Mouse (Mus musculus): ENCODE results near the gene Lrfn3. TPM values are rescaled to one million over a fixed set of nuclear protein-coding genes. Genes with fewer than 3 reads are reported as not detected.

The Lrfn3 gene
- polyA plus RNA-seq, 1 experiment from 2014 or later, result 7.2 TPM

DNA sequence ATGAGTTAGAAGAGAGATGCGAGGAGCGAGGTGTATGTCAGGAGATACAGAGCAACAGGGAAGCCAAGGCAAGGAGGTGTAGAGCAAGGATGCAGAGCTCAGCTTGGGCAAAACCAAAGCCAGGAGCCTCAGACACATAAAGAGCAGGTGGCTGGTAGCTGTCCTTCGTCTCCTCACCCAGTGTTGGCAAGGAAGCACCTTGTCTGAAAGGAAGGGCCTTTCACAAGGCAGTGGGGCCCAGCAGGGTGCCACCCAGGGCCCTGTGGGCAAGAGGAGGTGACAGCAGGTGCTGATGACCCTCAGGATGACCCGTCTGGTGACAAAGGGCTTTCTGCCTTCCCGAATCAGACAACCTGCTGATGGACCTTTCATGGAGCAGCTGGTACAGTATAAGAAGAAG is 28.0 kb downstream of the Lrfn3 start:
- ATAC-seq (replicated peaks; ENCODE audit: low FRiP score), result no peak
- no peak overlapping the region for H3K4me3 ChIP-seq (ENCODE audit: low read depth, low read length)
- no peak overlapping the region for H3K4me2 ChIP-seq (ENCODE audit: low read depth, low read length, severe bottlenecking)
- 0 out of 2 replicates have a peak, but pooled peaks cover 5% of the 10 kb centered on the region for H3K27me3 ChIP-seq (ENCODE audit: control insufficient read depth, insufficient read depth, low read length)
- H3K9me3 ChIP-seq (ENCODE audit: control insufficient read depth, low read length), result no peaks in the 10 kb centered on the region
- no peak overlapping the region for H3K9ac ChIP-seq (ENCODE audit: low read length)
- H3K4me1 ChIP-seq (replicated peaks; ENCODE audit: control insufficient read depth, insufficient read depth, low read length), result no peaks in the 10 kb centered on the region
- no peak overlapping the region for H3K27ac ChIP-seq (ENCODE audit: low read depth, low read length)
- 68% methylated on average over 5 of the region's 5 CpGs for WGBS
- no peak for DNase-seq (ENCODE audit: low spot score)
- H3K36me3 ChIP-seq (ENCODE audit: control insufficient read depth, insufficient read depth, low read length), result no peaks in the 10 kb centered on the region

DNA sequence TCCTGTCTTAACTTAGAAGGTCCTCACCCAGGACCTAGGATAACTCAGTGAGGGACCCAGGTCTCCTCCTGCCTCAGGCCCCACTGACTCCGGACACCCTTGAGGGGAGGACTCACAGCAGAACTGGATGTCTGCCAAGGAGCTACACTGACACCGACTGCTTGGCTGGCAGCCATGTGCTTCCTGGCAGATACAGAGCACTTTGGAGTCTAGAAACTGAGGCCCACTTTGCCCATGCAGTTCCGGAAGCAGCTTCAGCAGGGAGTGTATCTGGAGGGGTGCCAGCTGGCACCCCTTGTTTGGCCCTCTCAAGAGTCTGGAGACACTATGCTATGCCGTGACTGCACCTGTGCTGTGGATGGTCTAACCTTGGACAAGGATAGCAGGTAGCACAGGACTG is 29.1 kb downstream of the Lrfn3 start:
- ATAC-seq (replicated peaks; ENCODE audit: low FRiP score) (no peak), DNase-seq (ENCODE audit: low spot score) (no peak)
- 0 out of 2 replicates have a peak, but pooled peaks cover 5% of the 10 kb centered on the region for H3K27me3 ChIP-seq (ENCODE audit: control insufficient read depth, insufficient read depth, low read length)
- no peaks in the 10 kb centered on the region for H3K9me3 ChIP-seq (ENCODE audit: control insufficient read depth, low read length)
- H3K4me3 ChIP-seq (ENCODE audit: low read depth, low read length), result no peak overlapping the region
- no peaks in the 10 kb centered on the region for H3K36me3 ChIP-seq (ENCODE audit: control insufficient read depth, insufficient read depth, low read length)
- H3K4me2 ChIP-seq (ENCODE audit: low read depth, low read length, severe bottlenecking), result no peak overlapping the region
- WGBS, result 79% methylated on average over 4 of the region's 4 CpGs
- no peak overlapping the region for H3K27ac ChIP-seq (ENCODE audit: low read depth, low read length)
- H3K4me1 ChIP-seq (replicated peaks; ENCODE audit: control insufficient read depth, insufficient read depth, low read length), result no peaks in the 10 kb centered on the region
- H3K9ac ChIP-seq (ENCODE audit: low read length), result no peak overlapping the region

- no peak for ATAC-seq (replicated peaks; ENCODE audit: low FRiP score)
- 70% methylated on average over 18 of the region's 18 CpGs for whole genome bisulfite sequencing
Measured at GRCm38 (mm10) chr7:30332622-30333259, 29.8 kb downstream of the Lrfn3 start.

GRCm38 (mm10) chr7:30331887-30332286 is 30.7 kb downstream of the Lrfn3 start:
- DNase-seq (ENCODE audit: low spot score) (peak; percentile 87), ATAC-seq (replicated peaks; ENCODE audit: low FRiP score) (peak; percentile 91)
- Histone ChIP-seq H3K4me3 (ENCODE audit: low read depth, low read length) (no peak overlapping the region), H3K27ac (ENCODE audit: low read depth, low read length) (no peak overlapping the region), H3K4me2 (ENCODE audit: low read depth, low read length, severe bottlenecking) (peak overlapping the region; percentile 31; the same call in 1 of the 2 replicates), H3K4me1 (replicated peaks; ENCODE audit: control insufficient read depth, insufficient read depth, low read length) (no peaks in the 10 kb centered on the region), H3K36me3 (ENCODE audit: control insufficient read depth, insufficient read depth, low read length) (no peaks in the 10 kb centered on the region), H3K9ac (ENCODE audit: low read length) (no peak overlapping the region), H3K27me3 (ENCODE audit: control insufficient read depth, insufficient read depth, low read length) (0 out of 2 replicates have a peak, but pooled peaks cover 5% of the 10 kb centered on the region), H3K9me3 (ENCODE audit: control insufficient read depth, low read length) (no peaks in the 10 kb centered on the region)
- WGBS, result 5% methylated on average over 13 of the region's 13 CpGs

More at GRCm38 (mm10) chr7:30332622-30333259, 29.8 kb downstream of the Lrfn3 start:
- Histone ChIP-seq H3K27me3 (ENCODE audit: control insufficient read depth, insufficient read depth, low read length) (0 out of 2 replicates have a peak, but pooled peaks cover 5% of the 10 kb centered on the region), H3K4me2 (ENCODE audit: low read depth, low read length, severe bottlenecking) (no peak overlapping the region), H3K4me1 (replicated peaks; ENCODE audit: control insufficient read depth, insufficient read depth, low read length) (no peaks in the 10 kb centered on the region), H3K9me3 (ENCODE audit: control insufficient read depth, low read length) (no peaks in the 10 kb centered on the region), H3K27ac (ENCODE audit: low read depth, low read length) (no peak overlapping the region), H3K9ac (ENCODE audit: low read length) (no peak overlapping the region), H3K4me3 (ENCODE audit: low read depth, low read length) (no peak overlapping the region), H3K36me3 (ENCODE audit: control insufficient read depth, insufficient read depth, low read length) (no peaks in the 10 kb centered on the region)
- DNase-seq (ENCODE audit: low spot score), result no peak

GRCm38 (mm10) chr7:30328379-30328778 is 34.2 kb downstream of the Lrfn3 start:
- Histone ChIP-seq H3K4me2 (ENCODE audit: low read depth, low read length, severe bottlenecking) (no peak overlapping the region), H3K9me3 (ENCODE audit: control insufficient read depth, low read length) (no peaks in the 10 kb centered on the region; the same call in 1 of the 2 replicates), H3K27me3 (ENCODE audit: control insufficient read depth, insufficient read depth, low read length) (no peaks in the 10 kb centered on the region), H3K4me3 (ENCODE audit: low read depth, low read length) (no peak overlapping the region), H3K4me1 (replicated peaks; ENCODE audit: control insufficient read depth, insufficient read depth, low read length) (no peaks in the 10 kb centered on the region), H3K9ac (ENCODE audit: low read length) (no peak overlapping the region), H3K36me3 (ENCODE audit: control insufficient read depth, insufficient read depth, low read length) (no peaks in the 10 kb centered on the region), H3K27ac (ENCODE audit: low read depth, low read length) (no peak overlapping the region)
- ATAC-seq (replicated peaks; ENCODE audit: low FRiP score) (no peak), DNase-seq (ENCODE audit: low spot score) (no peak)
- 52% methylated on average over 10 of the region's 10 CpGs for WGBS

DNA sequence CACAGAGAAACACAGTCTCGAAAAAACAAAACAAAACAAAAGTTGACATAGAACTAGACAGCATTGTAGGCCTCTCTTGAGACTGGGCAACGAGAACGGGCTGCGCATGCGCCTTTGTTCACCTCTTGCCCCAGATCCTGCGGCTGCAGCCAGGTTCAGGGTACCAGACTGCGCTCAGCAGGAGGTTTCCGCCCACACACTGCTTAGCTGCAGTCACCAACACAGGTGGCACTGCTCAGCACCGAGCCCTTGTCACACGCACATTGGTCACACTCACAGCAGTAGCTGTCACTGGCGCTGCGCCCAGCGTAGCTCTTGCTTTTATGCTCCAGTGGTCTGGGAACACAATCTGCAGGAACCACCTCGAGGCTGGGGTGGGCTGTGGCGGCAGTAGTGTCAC is 35.4 kb downstream of the Lrfn3 start:
- Histone ChIP-seq H3K9ac (ENCODE audit: low read length) (no peak overlapping the region), H3K4me3 (ENCODE audit: low read depth, low read length) (no peak overlapping the region), H3K4me1 (replicated peaks; ENCODE audit: control insufficient read depth, insufficient read depth, low read length) (peaks cover 4% of the 10 kb centered on the region; the same call in 1 of the 2 replicates), H3K27me3 (ENCODE audit: control insufficient read depth, insufficient read depth, low read length) (no peaks in the 10 kb centered on the region), H3K9me3 (ENCODE audit: control insufficient read depth, low read length) (no peaks in the 10 kb centered on the region; the same call in 1 of the 2 replicates), H3K27ac (ENCODE audit: low read depth, low read length) (no peak overlapping the region), H3K36me3 (ENCODE audit: control insufficient read depth, insufficient read depth, low read length) (no peaks in the 10 kb centered on the region), H3K4me2 (ENCODE audit: low read depth, low read length, severe bottlenecking) (no peak overlapping the region)
- 71% methylated on average over 15 of the region's 15 CpGs for WGBS
- DNase-seq (ENCODE audit: low spot score) (no peak), ATAC-seq (replicated peaks; ENCODE audit: low FRiP score) (no peak)

GRCm38 (mm10) chr7:30326427-30326826 is 36.1 kb downstream of the Lrfn3 start:
- Histone ChIP-seq H3K36me3 (ENCODE audit: control insufficient read depth, insufficient read depth, low read length) (no peaks in the 10 kb centered on the region), H3K4me3 (ENCODE audit: low read depth, low read length) (no peak overlapping the region), H3K4me1 (replicated peaks; ENCODE audit: control insufficient read depth, insufficient read depth, low read length) (peaks cover 4% of the 10 kb centered on the region; the same call in 1 of the 2 replicates), H3K27me3 (ENCODE audit: control insufficient read depth, insufficient read depth, low read length) (no peaks in the 10 kb centered on the region), H3K9me3 (ENCODE audit: control insufficient read depth, low read length) (no peaks in the 10 kb centered on the region; the same call in 1 of the 2 replicates), H3K27ac (ENCODE audit: low read depth, low read length) (no peak overlapping the region), H3K4me2 (ENCODE audit: low read depth, low read length, severe bottlenecking) (no peak overlapping the region), H3K9ac (ENCODE audit: low read length) (no peak overlapping the region)
- ATAC-seq (replicated peaks; ENCODE audit: low FRiP score), result no peak
- no peak for DNase-seq (ENCODE audit: low spot score)

GRCm38 (mm10) chr7:30325364-30325763 is 37.2 kb downstream of the Lrfn3 start:
- DNase-seq (ENCODE audit: low spot score), result peak; percentile 74
- Histone ChIP-seq H3K4me1 (replicated peaks; ENCODE audit: control insufficient read depth, insufficient read depth, low read length) (peaks cover 6% of the 10 kb centered on the region; the same call in 1 of the 2 replicates), H3K27ac (ENCODE audit: low read depth, low read length) (no peak overlapping the region), H3K4me3 (ENCODE audit: low read depth, low read length) (no peak overlapping the region), H3K36me3 (ENCODE audit: control insufficient read depth, insufficient read depth, low read length) (no peaks in the 10 kb centered on the region), H3K27me3 (ENCODE audit: control insufficient read depth, insufficient read depth, low read length) (no peaks in the 10 kb centered on the region), H3K4me2 (ENCODE audit: low read depth, low read length, severe bottlenecking) (no peak overlapping the region), H3K9ac (ENCODE audit: low read length) (no peak overlapping the region), H3K9me3 (ENCODE audit: control insufficient read depth, low read length) (no peaks in the 10 kb centered on the region; the same call in 1 of the 2 replicates)
- WGBS, result 36% methylated on average over 2 of the region's 2 CpGs
- no peak for ATAC-seq (replicated peaks; ENCODE audit: low FRiP score)
